Mouse (Mus musculus): ENCODE results near the gene Aox2.
A peak's percentile ranks its signal among the peaks of the same experiment; 100 is the strongest.
"Not testable (repeated sequence)": the region's sequence is repeated elsewhere in the genome, so short reads cannot be mapped to it uniquely, and the experiment has no call there.

The Aox2 gene

GRCm38 (mm10) chr1:58353238-58353893 lies 75.2 kb downstream of the Aox2 start:
- no peak for DNase-seq

- peak; percentile 84 for DNase-seq
Observed at GRCm38 (mm10) chr1:58358958-58359901, 81.1 kb downstream of the Aox2 start.

GRCm38 (mm10) chr1:58362296-58362695 lies 84.2 kb downstream of the Aox2 start:
- DNase-seq: no peak

GRCm38 (mm10) chr1:58364551-58364950 lies 86.4 kb downstream of the Aox2 start:
- no peak for DNase-seq

GRCm38 (mm10) chr1:58365829-58366228 lies 87.7 kb downstream of the Aox2 start:
- DNase-seq: no peak

DNA sequence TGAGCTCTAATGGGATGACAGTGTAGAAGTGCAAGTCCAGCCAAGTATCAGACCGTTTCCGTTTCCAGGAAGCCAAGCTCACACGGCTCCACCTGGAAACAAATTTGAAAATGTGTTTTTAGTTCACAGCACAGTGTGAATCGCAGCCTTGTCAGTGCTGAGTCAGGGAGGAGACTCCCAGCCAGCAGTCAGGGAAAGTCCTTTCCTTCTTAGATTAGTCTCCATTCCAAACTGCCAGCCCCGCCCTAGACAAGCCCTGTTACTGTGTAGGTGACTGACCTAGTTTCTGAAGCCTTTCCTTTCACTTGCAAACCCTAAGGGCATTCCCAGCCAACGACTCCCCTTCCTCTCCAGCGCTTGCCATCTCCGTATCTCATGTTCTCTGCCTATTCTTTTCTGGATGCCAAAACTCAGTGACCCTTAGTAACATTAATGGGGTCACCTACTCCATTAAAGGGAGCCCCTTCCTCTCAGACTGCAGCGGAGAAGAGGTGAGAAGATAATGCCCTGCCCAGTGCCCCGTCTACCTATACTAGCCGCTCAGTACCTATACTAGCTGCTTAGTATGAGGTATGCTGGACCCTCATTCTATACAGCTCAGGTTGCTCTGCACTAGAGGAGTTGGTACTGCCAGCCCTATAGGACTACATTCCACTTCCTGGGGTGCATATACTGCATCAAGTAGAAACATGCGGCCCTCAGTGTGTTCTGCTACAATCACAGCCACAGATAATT lies 88.8 kb downstream of the Aox2 start:
- DNase-seq: peak; percentile 38

- no peak for DNase-seq
Observed at GRCm38 (mm10) chr1:58369716-58370115, 91.6 kb downstream of the Aox2 start.

- DNase-seq: not testable (repeated sequence)
Observed at GRCm38 (mm10) chr1:58374266-58374665, 96.1 kb downstream of the Aox2 start.

DNA sequence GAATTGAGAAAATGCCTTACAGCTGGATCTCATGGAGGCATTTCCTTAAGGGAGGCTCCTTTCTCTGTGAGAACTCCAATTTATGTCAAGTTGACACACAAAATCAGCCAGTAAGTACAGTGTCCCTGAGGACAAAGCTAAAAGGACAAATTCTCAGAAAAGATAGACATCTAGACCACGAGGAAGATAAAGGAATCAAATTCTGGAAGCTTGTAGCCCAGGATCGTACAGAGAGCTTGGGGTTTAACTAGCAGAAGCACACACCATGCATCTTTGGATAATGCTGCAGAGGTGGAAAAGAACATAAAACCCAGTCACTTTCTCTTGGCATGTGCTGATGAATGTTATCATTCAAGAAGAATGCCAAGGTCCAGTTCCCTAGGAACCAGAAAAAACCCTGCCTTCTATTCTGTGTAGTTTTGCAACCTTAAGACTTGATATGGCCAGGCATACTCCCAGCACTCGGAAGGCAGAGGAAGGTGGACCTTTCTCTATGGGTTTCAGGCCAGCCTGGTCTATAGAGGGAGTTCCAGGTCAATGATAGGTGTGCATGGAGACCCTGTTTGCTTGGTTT lies 97.5 kb downstream of the Aox2 start:
- DNase-seq: no peak

DNA sequence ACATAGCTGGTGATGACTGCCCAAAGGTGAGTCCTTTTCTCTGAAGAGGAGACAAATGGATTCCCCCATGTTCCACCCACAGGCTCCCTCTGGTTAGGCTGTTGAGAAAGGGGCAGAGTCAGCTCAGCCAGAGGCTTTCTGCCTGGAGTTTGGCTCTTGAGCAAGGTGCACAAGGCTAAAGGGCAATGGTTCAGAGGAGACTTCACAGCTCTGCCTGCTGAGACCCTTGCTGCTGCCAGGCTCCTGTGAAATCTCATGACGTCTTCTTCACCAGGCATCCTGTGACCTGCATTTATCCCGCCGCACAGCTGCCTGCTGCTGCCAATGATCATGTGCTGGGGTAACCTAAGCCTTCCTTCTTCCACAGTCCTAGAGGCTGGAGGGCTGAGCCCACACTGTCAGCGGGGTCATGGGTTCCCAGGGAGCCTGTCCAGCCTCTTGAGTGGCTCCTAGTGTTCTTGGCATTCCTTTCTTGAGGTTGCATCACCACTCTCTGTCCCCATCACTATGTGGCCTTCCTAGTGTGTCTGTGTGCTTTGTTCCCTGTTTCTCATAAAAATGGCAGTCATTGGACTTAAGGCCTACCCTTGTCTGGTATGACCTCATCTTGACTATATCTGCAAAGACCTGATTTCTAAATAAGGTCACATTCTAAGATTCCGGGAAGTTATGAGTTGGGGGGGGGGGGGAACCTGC lies 104.6 kb downstream of the Aox2 start:
- DNase-seq: no peak

- no peak for DNase-seq
Observed at GRCm38 (mm10) chr1:58391421-58392267, 113.5 kb downstream of the Aox2 start.

DNA sequence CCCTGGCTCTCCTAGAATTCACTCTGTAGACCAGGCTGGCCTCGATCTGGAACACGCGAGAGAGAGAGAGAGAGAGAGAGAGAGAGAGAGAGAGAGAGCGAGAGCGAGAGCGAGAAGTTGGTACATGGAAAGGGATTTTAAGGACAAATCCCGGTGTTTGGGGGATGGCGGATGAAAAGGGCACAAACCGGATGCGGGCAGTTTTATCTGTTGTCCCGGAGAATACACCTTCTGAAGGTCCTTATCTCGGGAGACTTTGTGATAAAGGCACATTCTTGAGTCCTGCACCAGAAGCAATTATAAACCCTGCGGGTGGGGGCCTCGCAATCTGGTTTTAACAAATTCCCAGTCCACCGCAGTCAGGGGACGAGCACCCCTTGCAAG lies 114.1 kb downstream of the Aox2 start:
- DNase-seq: no peak

DNA sequence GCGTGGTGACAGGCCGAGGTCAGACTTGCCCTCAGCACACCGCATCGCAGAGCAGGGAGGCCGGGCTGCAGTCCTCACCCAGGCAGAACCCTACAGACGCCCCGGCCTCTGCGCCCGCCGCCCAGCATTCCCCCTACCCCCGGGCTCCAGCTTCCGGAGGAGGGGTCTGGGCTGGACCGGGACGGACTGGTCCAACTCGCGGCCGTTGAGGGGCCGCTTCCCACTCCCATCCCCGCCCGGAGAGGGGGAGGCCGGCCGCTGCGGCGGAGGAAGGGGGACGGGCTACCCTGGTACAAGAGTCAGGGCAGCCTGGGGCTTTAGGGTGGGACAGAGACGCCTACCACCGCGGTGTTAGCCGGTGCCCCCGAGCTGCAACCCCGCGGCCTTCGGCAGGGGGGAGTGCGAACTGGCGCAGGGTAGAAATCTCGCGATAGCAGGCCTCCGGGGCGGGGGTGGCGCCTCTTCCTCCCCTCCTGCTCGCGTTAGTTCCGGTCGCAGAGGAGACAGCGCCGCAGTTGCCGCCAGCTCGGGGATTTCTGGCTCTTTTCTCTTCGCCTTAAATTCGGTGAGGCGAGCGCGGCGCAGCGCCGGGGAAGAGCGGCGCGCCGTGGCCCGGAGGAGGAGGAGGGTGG lies 114.6 kb downstream of the Aox2 start, which contains the start of gene Bzw1:
Gene Bzw1, plus strand, starts transcription at position 247 of the 632 bp plus-strand sequence.
- DNase-seq: peak; percentile 94

- peak; percentile 57 for DNase-seq
Observed at GRCm38 (mm10) chr1:58393284-58394195, 115.4 kb downstream of the Aox2 start.

GRCm38 (mm10) chr1:58395341-58395740 lies 117.2 kb downstream of the Aox2 start:
- no peak for DNase-seq

DNA sequence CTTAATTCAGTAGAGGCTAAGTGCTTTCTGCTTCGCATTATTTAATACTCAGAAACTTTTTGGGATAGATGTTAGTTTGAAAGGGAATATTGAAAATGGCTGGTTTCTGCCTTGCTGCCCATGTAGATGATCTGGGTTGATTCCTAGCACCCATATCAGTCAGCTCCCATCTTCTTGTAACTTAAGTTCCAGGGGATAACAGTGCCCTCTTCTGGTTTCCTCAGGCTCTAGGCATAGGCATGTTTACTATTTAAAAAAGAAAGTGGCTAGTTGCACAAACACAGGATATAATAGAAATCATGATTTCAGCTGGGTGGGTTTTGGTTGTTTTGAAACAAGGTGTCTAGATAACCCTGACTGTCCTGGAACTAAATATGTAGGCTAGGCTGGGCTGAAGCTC lies 118.1 kb downstream of the Aox2 start:
- DNase-seq: no peak

- no peak for DNase-seq
Observed at GRCm38 (mm10) chr1:58397731-58398130, 119.6 kb downstream of the Aox2 start.

- no peak for DNase-seq
Observed at GRCm38 (mm10) chr1:58401396-58401795, 123.3 kb downstream of the Aox2 start.

- no peak for DNase-seq
Observed at GRCm38 (mm10) chr1:58403745-58404144, 125.6 kb downstream of the Aox2 start.

- DNase-seq: no peak
Observed at GRCm38 (mm10) chr1:58407321-58407720, 129.2 kb downstream of the Aox2 start.

All from right cerebral cortex, adult 18-20 months (tissue).